Mouse (Mus musculus) liver, embryonic 12.5 days (tissue): ENCODE results near the gene Akap13. TPM values are rescaled to one million over a fixed set of nuclear protein-coding genes. Genes with fewer than 3 reads are reported as not detected.

Experiments
- ATAC-seq: fragments of 200-750 bp; cut with Nextera tagmentation; 2 replicates; pipeline ENCODE4 v1.8.0; 2017; ENCODE audit warnings: moderate number of reproducible peaks, mild to moderate bottlenecking, moderate library complexity
- H3K27ac ChIP-seq: fragments of 300-500 bp; sonication (generic); 2 replicates; pipeline ENCODE4 v1.5.1; 2016; ENCODE audit warnings: mild to moderate bottlenecking
- H3K27me3 ChIP-seq: fragments of 300-500 bp; sonication (generic); replicated peaks from 2 replicates; pipeline ENCODE4 v1.6.1; 2016; ENCODE audit warnings: mild to moderate bottlenecking, moderate library complexity
- H3K36me3 ChIP-seq: fragments of 300-500 bp; sonication (generic); 2 replicates; pipeline ENCODE4 v1.6.1; 2016; ENCODE audit warnings: mild to moderate bottlenecking, moderate library complexity
- H3K4me1 ChIP-seq: fragments of 300-500 bp; sonication (generic); 2 replicates; pipeline ENCODE4 v1.6.1; 2016
- H3K4me2 ChIP-seq: fragments of 300-500 bp; sonication (generic); 2 replicates; pipeline ENCODE4 v1.6.1; 2016; ENCODE audit warnings: mild to moderate bottlenecking, moderate library complexity
- H3K4me3 ChIP-seq: fragments of 300-500 bp; sonication (generic); 2 replicates; pipeline ENCODE4 v1.5.1; 2016; ENCODE audit warnings: mild to moderate bottlenecking, moderate library complexity
- H3K9ac ChIP-seq: fragments of 300-500 bp; sonication (generic); 2 replicates; pipeline ENCODE4 v1.6.1; 2016; ENCODE audit warnings: mild to moderate bottlenecking, moderate library complexity
- H3K9me3 ChIP-seq: fragments of 300-500 bp; sonication (generic); replicated peaks from 2 replicates; pipeline ENCODE4 v1.6.1; 2016; ENCODE audit warnings: mild to moderate bottlenecking, moderate library complexity
- whole genome bisulfite sequencing: fragments of 180-500 bp; shearing (Covaris S2); methylation state at CpG from one replicate; pipeline ENCODE4 v1.1.7; 2016; ENCODE audit not compliant: insufficient replicate concordance; 5-methylcytosine and 5-hydroxymethylcytosine counted together
- polyA plus RNA-seq: library from polyadenylated mRNA; unstranded; fragments of >200 nt; fragmentation: Nextera tagmentation; extraction: Ambion mirVana; gene quantifications from 2 replicates; pipeline ENCODE4 v1.2.1, GENCODE M21; 2016

Gene Akap13
- polyA plus RNA-seq, 1 experiment from 2014 or later = 37.9 TPM

DNA sequence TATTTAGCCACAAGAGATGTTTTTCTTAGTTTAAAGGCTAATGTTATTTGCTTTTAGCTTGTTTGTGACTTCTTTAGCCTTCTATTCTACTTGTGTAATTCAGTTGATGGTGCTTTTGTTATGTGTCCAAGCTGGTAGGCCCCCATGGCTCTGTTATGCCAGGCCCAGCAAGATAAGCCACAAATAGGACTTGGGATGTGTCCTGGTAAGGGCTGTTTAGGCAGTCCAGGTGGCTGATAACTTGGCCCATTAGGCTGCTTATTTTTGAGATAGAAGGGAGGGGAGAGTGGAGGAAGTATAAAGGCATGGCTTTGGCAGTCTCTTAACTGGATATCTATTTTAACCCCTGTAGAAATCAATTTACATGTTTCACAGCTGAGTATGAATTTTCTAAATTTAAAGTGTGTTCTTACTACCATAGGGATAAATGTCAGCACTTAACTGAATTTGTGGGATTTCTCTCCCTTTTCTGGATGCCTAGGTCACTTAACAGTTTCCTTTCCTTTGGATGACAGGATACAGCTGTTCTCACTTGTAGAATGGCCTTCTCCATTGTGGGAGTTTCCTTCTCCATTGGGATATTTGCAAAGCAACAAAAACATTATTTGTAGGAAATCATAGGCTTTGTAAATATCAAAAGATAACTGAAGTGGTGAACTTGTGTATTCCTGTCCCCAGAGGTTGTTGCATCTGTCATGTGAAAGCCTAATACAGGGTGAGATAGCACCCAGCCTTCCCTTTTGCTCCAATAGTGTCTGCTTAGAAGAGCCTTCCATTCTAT lies 69.6 kb downstream of the Akap13 start:
- ATAC-seq = no peak
- no peaks in the 10 kb centered on the region for H3K9me3 ChIP-seq
- H3K9ac ChIP-seq = no peak overlapping the region
- peaks cover 14% of the 10 kb centered on the region for H3K4me1 ChIP-seq
- H3K27ac ChIP-seq = no peak overlapping the region
- no peak overlapping the region for H3K4me2 ChIP-seq
- no peaks in the 10 kb centered on the region for H3K27me3 ChIP-seq
- no peak overlapping the region for H3K4me3 ChIP-seq
- no peaks in the 10 kb centered on the region for H3K36me3 ChIP-seq

DNA sequence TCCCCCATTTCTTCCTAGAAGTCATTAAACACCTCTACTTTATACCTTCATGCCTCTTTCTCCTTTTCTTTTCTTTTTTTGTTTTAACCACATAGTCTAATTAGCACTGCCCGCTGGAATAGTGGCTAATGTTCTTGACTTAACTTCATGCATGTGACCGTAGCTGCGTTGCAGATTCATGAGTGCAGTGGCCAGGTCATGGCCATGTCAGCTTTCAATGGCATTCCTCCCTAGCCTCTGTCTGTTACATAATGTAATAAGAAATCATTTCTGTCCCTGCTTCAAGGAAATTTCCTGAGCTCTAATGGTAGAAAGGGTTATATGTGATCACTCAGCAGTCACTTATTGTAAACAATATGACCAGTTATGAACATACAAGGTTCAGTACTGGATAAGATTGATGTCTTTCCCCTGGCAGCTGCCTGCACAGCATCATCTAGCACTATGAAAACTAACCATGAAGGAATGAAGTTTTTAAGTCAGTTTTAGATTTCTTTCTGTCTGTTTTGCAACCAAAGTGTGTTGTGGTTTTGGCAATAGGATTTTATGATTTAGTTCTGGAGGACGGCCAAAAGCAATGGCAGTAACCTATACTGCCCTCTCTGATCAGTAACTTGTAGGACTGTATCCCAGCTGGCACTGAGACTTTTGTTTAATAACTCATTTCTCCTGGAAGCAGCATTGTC lies 70.5 kb downstream of the Akap13 start:
- no peak overlapping the region for H3K4me2 ChIP-seq
- ATAC-seq = no peak
- no peak overlapping the region for H3K27ac ChIP-seq
- no peaks in the 10 kb centered on the region for H3K9me3 ChIP-seq
- WGBS = 74% methylated on average over 4 of the region's 4 CpGs
- H3K4me3 ChIP-seq = no peak overlapping the region
- H3K9ac ChIP-seq = no peak overlapping the region
- H3K27me3 ChIP-seq = no peaks in the 10 kb centered on the region
- peaks cover 14% of the 10 kb centered on the region for H3K4me1 ChIP-seq
- no peaks in the 10 kb centered on the region for H3K36me3 ChIP-seq

- Histone ChIP-seq H3K27ac (no peak overlapping the region), H3K4me1 (peaks cover 14% of the 10 kb centered on the region), H3K9ac (no peak overlapping the region), H3K4me3 (no peak overlapping the region), H3K4me2 (no peak overlapping the region), H3K36me3 (no peaks in the 10 kb centered on the region), H3K9me3 (no peaks in the 10 kb centered on the region), H3K27me3 (no peaks in the 10 kb centered on the region)
- 68% methylated on average over 4 of the region's 4 CpGs for WGBS
- ATAC-seq = no peak
Observed at GRCm38 (mm10) chr7:75528751-75529150, 73.4 kb downstream of the Akap13 start.

DNA sequence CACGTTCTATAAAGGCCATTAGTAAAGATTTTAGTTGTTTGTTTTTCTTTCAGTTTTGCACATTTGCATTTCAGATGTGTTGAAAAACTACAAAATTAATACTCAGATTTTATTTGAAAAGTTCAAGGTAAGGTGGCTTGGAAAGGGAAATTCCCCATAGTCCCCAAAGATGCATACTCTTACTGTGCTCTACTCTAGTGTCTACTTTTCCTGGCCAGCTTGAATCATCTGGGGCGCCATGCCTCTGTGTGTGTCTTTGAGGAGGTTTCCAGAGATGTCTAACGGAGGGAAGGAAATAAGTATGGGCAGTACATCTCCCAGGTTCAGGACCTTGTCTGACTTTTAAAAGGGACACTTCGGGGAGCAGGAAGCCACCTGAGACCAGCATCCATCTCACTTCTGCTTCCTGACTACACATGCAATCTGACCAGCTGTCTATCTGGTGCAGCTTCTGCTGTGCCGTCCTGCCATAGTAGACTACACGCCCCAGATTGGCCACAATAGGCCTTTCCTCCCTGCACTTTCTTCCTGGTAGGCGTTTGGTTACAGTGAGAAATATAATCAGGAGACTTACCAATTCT lies 74.6 kb downstream of the Akap13 start:
- no peak for ATAC-seq
- no peaks in the 10 kb centered on the region for H3K9me3 ChIP-seq
- H3K27ac ChIP-seq = no peak overlapping the region
- no peaks in the 10 kb centered on the region for H3K36me3 ChIP-seq
- peaks cover 8% of the 10 kb centered on the region for H3K4me1 ChIP-seq
- H3K27me3 ChIP-seq = no peaks in the 10 kb centered on the region
- H3K4me2 ChIP-seq = no peak overlapping the region
- H3K4me3 ChIP-seq = no peak overlapping the region
- 51% methylated on average over 7 of the region's 7 CpGs for WGBS
- H3K9ac ChIP-seq = no peak overlapping the region

- H3K4me1 ChIP-seq = 0 out of 2 replicates have a peak, but pooled peaks cover 3% of the 10 kb centered on the region
- H3K9ac ChIP-seq = no peak overlapping the region
- 70% methylated on average over 3 of the region's 3 CpGs for WGBS
- H3K9me3 ChIP-seq = no peaks in the 10 kb centered on the region
- no peak for ATAC-seq
- H3K36me3 ChIP-seq = no peaks in the 10 kb centered on the region
- no peak overlapping the region for H3K4me2 ChIP-seq
- no peak overlapping the region for H3K4me3 ChIP-seq
- no peak overlapping the region for H3K27ac ChIP-seq
- H3K27me3 ChIP-seq = no peaks in the 10 kb centered on the region
Observed at GRCm38 (mm10) chr7:75530642-75531041, 75.3 kb downstream of the Akap13 start.

GRCm38 (mm10) chr7:75533079-75533478 lies 77.7 kb downstream of the Akap13 start:
- ATAC-seq = no peak
- Histone ChIP-seq H3K4me3 (no peak overlapping the region), H3K27me3 (no peaks in the 10 kb centered on the region), H3K9ac (no peak overlapping the region), H3K36me3 (no peaks in the 10 kb centered on the region), H3K4me2 (no peak overlapping the region), H3K27ac (no peak overlapping the region), H3K9me3 (no peaks in the 10 kb centered on the region), H3K4me1 (no peaks in the 10 kb centered on the region)
- whole genome bisulfite sequencing = 77% methylated on average over 5 of the region's 5 CpGs

DNA sequence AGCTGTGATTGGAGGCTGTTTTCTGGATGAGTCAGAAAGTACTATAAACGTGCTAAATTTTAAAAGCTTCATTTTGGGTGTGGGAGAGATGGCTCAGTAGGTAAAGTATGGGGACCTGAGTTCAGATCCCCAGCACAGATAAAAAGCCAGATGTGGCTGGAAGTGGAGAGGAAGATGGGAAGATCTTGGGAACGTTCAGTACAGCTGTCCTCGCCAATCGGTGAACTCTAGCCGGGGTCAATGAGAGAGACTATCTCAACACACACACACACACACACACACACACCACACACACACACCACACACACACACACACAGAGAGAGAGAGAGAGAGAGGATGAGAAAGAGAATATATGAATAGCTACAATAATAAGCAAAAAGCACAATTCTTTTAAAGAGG lies 81.0 kb downstream of the Akap13 start:
- no peaks in the 10 kb centered on the region for H3K27me3 ChIP-seq
- H3K9me3 ChIP-seq = no peaks in the 10 kb centered on the region
- no peak overlapping the region for H3K9ac ChIP-seq
- H3K27ac ChIP-seq = no peak overlapping the region
- H3K4me1 ChIP-seq = no peaks in the 10 kb centered on the region
- H3K4me2 ChIP-seq = no peak overlapping the region
- WGBS = 73% methylated on average over 5 of the region's 5 CpGs
- no peaks in the 10 kb centered on the region for H3K36me3 ChIP-seq
- ATAC-seq = no peak
- no peak overlapping the region for H3K4me3 ChIP-seq

DNA sequence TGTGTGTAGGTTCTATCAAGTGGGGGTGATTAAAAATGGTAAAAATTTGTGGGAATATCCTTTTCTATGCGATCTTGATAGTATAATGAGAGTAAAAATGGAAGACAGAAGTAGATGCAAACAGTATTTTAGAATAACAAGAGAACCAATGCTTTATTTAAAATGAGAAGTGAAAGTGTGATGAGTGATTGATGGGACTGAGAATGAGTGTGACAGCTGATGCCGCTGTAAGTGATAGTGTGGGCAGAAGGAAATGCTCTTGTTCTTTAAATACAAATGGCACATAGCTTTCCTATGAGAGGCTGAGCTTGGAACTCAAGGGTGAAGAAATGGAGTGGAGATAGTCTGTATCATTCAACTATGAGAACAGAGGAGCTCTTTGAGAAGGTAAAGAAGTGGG lies 82.2 kb downstream of the Akap13 start:
- ATAC-seq = no peak

GRCm38 (mm10) chr7:75538513-75538912 lies 83.2 kb downstream of the Akap13 start:
- ATAC-seq = no peak
- WGBS = 64% methylated on average over 3 of the region's 3 CpGs
- no peaks in the 10 kb centered on the region for H3K4me1 ChIP-seq

More for the DNA sequence above, 82.2 kb downstream of the Akap13 start:
- no peak overlapping the region for H3K4me2 ChIP-seq
- no peaks in the 10 kb centered on the region for H3K4me1 ChIP-seq
- no peak overlapping the region for H3K9ac ChIP-seq
- H3K27me3 ChIP-seq = no peaks in the 10 kb centered on the region
- H3K36me3 ChIP-seq = no peaks in the 10 kb centered on the region
- no peak overlapping the region for H3K27ac ChIP-seq
- WGBS = 69% methylated on average over 2 of the region's 2 CpGs
- no peak overlapping the region for H3K4me3 ChIP-seq
- no peaks in the 10 kb centered on the region for H3K9me3 ChIP-seq

DNA sequence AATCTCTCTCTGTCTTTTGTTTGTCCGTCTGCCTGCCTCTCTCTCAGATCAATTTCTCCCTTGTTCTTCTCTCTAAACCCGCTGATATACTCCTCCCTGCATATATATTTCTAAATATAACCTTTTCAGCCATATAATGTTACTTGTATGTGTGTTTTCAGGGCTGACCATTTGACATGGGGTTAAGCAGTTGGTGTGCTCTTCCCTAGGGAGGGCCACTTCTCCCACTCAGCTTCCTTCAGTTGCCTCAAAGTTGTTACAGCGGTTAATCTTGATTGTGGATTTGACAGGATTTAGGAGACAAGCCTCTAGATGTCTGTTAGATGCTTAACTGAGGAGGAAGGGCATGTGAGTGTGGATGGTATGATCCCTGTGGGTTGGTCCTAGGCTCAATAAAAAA lies 83.8 kb downstream of the Akap13 start:
- 70% methylated on average over 3 of the region's 3 CpGs for WGBS
- Histone ChIP-seq H3K36me3 (no peaks in the 10 kb centered on the region), H3K4me3 (no peak overlapping the region), H3K4me2 (no peak overlapping the region), H3K4me1 (no peaks in the 10 kb centered on the region), H3K27me3 (no peaks in the 10 kb centered on the region), H3K27ac (no peak overlapping the region), H3K9me3 (no peaks in the 10 kb centered on the region), H3K9ac (no peak overlapping the region)
- no peak for ATAC-seq

More at GRCm38 (mm10) chr7:75538513-75538912, 83.2 kb downstream of the Akap13 start:
- no peak overlapping the region for H3K4me3 ChIP-seq
- H3K36me3 ChIP-seq = no peaks in the 10 kb centered on the region
- no peaks in the 10 kb centered on the region for H3K9me3 ChIP-seq
- no peak overlapping the region for H3K27ac ChIP-seq
- H3K9ac ChIP-seq = no peak overlapping the region
- H3K4me2 ChIP-seq = no peak overlapping the region
- no peaks in the 10 kb centered on the region for H3K27me3 ChIP-seq

DNA sequence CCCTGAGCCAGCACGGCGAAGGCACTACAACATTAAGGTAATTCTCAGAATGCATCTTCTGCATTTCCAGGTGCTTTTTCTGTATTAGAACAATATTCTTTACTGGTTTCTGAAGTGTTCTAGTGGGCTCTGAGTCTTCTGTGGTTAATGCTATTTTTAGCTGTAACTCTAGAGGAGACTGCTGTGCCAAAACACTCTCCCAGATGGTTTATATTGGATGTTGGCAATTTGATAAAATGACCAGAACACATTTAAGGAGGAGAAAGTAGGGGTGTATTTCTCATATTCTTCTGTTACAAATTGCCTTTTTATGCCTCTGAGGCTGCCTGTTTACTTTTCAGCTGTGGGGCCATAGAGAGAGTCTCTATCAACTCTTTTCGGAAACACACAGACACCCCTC lies 94.5 kb downstream of the Akap13 start:
- no peaks in the 10 kb centered on the region for H3K27me3 ChIP-seq
- no peak overlapping the region for H3K4me2 ChIP-seq
- H3K36me3 ChIP-seq = no peaks in the 10 kb centered on the region
- H3K27ac ChIP-seq = no peak overlapping the region
- no peak for ATAC-seq
- no peak overlapping the region for H3K9ac ChIP-seq
- no peaks in the 10 kb centered on the region for H3K9me3 ChIP-seq
- WGBS = 77% methylated on average over 3 of the region's 3 CpGs
- 0 out of 2 replicates have a peak, but pooled peaks cover 5% of the 10 kb centered on the region for H3K4me1 ChIP-seq
- no peak overlapping the region for H3K4me3 ChIP-seq

GRCm38 (mm10) chr7:75550791-75551336 lies 95.5 kb downstream of the Akap13 start:
- H3K27ac ChIP-seq = no peak overlapping the region
- H3K36me3 ChIP-seq = no peaks in the 10 kb centered on the region
- no peak overlapping the region for H3K9ac ChIP-seq
- no peak overlapping the region for H3K4me2 ChIP-seq
- no peak overlapping the region for H3K4me3 ChIP-seq
- peaks cover 9% of the 10 kb centered on the region; the same call in 1 of the 2 replicates for H3K4me1 ChIP-seq
- H3K27me3 ChIP-seq = no peaks in the 10 kb centered on the region
- H3K9me3 ChIP-seq = no peaks in the 10 kb centered on the region
- 67% methylated on average over 6 of the region's 6 CpGs for WGBS
- no peak for ATAC-seq
